Mouse (Mus musculus) lung, postnatal 36 days (tissue): ENCODE data around the gene Pikfyve.

ENCODE experiments used
- DNase-seq: peaks from one replicate; pipeline ENCODE4 v3.0.0; 2022; ENCODE audit warnings: mixed read lengths

Gene Pikfyve

GRCm38 (mm10) chr1:65315022-65315407 lies 128.5 kb downstream of the Pikfyve start:
- no peak for DNase-seq
